Mouse (Mus musculus): ENCODE data around the gene Tvp23a. TPM values are rescaled to one million over a fixed set of nuclear protein-coding genes. Genes with fewer than 3 reads are reported as not detected.

Gene Tvp23a
- total and polyA plus RNA-seq, 2 experiments from 2014 or later: 44.1 to 77.6 TPM

DNA sequence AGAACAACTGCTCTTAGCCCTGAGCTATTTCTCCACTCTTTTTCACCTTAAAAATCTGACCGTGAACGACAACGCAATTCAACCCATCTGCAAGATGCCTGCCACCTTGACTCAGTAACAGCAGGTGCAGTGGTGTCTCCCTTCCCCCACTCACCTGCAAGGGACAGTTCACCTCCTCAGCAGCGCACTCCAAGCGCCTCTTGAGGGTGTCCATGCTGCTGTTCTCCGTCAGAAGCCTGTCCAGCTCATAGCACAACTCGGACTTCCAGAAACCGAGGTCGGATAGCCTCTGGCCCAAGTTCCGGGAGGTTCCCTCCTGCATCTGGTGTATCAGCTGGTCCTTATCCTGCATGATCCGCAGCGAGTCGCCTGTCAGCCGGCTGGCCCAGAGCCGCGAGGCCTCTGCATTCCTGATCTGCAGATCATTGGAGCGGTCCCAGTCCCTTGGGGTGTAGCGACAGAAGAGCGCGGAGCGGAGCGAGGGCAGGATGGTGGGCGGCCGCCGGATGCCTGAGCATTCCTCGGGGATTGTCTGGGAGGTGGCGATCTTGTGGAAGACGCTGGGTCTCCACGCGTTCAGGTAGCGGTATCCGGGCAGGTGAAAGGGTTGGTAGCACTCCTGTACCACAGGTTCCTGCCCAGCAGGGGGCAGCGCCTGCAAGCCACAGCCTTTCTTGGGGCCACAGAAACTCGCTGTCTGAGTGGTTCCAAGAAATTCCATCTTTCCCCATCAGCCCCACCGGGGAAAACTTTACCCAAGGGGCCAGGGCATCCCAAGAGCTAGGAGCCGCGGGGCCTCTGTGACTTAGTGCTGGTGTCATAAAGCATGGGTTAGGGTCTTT lies 52.2 kb downstream of the Tvp23a start, which contains the start of gene Tekt5:
Gene Tekt5 (minus strand): TSS at position 792 of the 842 bp plus-strand sequence.
- Histone ChIP-seq H3K27me3 (ENCODE audit: insufficient read depth, low read length) (no peaks in the 10 kb centered on the region), H3K9me3 (ENCODE audit: low read length) (no peaks in the 10 kb centered on the region), H3K9ac (replicated peaks; ENCODE audit: low read length, poor library complexity, severe bottlenecking) (peak within 1 kb of the TSS; percentile 63), H3K4me3 (ENCODE audit: low read depth, low read length) (peak within 1 kb of the TSS; percentile 43), H3K27ac (ENCODE audit: low read depth, low read length) (no peak within 1 kb of the TSS), H3K4me2 (ENCODE audit: low read depth, low read length, poor library complexity, severe bottlenecking) (peak within 1 kb of the TSS; percentile 66), H3K4me1 (ENCODE audit: insufficient read depth, low read length) (no peaks in the 10 kb centered on the region), H3K36me3 (ENCODE audit: insufficient read depth, low read length) (no peaks in the 10 kb centered on the region)
- DNase-seq (ENCODE audit: low spot score) (peak; percentile 67), ATAC-seq (ENCODE audit: low FRiP score) (peak; percentile 60)
- WGBS: 7% methylated on average over 36 of the region's 37 CpGs
- TF ChIP-seq CTCF (IDR thresholded peaks at IDR 0.05): peak; percentile 72

DNA sequence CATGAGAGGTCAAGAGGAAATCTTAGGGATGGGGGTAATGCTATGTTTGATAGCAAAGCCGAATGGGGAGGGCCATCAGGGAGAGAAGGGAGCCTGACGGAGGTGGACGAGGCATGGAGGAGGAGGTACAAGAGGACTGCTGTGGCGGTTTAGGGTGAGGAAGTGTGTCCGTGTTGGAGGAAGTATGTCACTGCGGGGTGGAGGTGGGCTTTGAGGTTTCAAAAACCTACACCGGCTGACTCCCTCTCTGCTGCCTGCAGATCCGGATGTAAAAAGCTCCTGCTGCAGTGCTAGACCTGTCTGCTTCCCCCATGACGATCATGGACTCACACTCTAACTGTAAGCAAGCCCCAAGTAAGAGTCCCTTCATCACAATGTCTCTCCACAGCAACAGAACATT lies 54.6 kb downstream of the Tvp23a start:
- no peak for TF ChIP-seq CTCF (IDR thresholded peaks at IDR 0.05)
- DNase-seq (ENCODE audit: low spot score): no peak
- no peak for ATAC-seq (ENCODE audit: low FRiP score)
- H3K4me3 ChIP-seq (ENCODE audit: low read depth, low read length): no peak overlapping the region
- no peaks in the 10 kb centered on the region for H3K36me3 ChIP-seq (ENCODE audit: insufficient read depth, low read length)
- no peaks in the 10 kb centered on the region for H3K9me3 ChIP-seq (ENCODE audit: low read length)
- no peaks in the 10 kb centered on the region for H3K27me3 ChIP-seq (ENCODE audit: insufficient read depth, low read length)
- no peaks in the 10 kb centered on the region for H3K4me1 ChIP-seq (ENCODE audit: insufficient read depth, low read length)
- WGBS: 91% methylated on average over 9 of the region's 9 CpGs
- no peak overlapping the region for H3K4me2 ChIP-seq (ENCODE audit: low read depth, low read length, poor library complexity, severe bottlenecking)
- no peak overlapping the region for H3K9ac ChIP-seq (replicated peaks; ENCODE audit: low read length, poor library complexity, severe bottlenecking)
- no peak overlapping the region for H3K27ac ChIP-seq (ENCODE audit: low read depth, low read length)

DNA sequence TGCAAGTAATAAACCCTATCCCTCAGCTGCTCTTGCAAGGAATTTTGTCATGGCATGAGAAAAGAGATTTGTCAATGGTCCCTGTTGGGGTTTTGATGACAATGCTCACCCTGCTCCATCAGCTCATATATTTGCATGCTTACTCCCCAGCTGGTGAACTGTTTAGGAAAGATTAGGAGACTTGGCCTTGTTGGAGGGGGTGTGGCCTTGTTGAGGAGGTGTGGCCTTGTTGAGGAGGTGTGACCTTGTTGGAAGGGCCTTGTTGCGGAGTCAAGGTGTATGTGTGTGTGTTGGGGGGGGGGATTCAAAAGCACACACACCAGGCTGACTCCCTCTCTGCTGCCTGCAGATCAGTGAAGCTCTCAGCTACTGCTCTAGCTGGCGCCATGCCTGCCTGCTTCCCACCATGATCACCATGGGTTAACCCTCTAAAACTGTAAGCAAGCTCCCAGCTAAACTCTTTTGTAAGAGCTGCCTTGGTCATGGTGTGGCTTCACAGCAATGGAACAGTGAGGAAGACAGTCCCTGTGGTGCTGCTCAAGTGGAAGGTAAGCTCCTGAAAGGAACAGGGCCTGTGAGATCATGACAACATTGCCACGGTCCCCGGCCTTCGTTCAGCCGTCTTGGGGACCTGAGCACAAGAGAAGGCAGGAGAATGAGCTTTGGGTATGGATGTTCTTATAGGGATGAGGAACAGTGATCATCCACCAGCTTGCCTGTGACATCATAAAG lies 58.4 kb downstream of the Tvp23a start:
- WGBS: 87% methylated on average over 6 of the region's 6 CpGs
- TF ChIP-seq CTCF (IDR thresholded peaks at IDR 0.05): no peak
- Histone ChIP-seq H3K4me3 (ENCODE audit: low read depth, low read length) (no peak overlapping the region), H3K9ac (replicated peaks; ENCODE audit: low read length, poor library complexity, severe bottlenecking) (no peak overlapping the region), H3K4me2 (ENCODE audit: low read depth, low read length, poor library complexity, severe bottlenecking) (no peak overlapping the region), H3K9me3 (ENCODE audit: low read length) (no peaks in the 10 kb centered on the region), H3K36me3 (ENCODE audit: insufficient read depth, low read length) (no peaks in the 10 kb centered on the region), H3K27ac (ENCODE audit: low read depth, low read length) (no peak overlapping the region), H3K27me3 (ENCODE audit: insufficient read depth, low read length) (no peaks in the 10 kb centered on the region), H3K4me1 (ENCODE audit: insufficient read depth, low read length) (no peaks in the 10 kb centered on the region)
- DNase-seq (ENCODE audit: low spot score): no peak
- no peak for ATAC-seq (ENCODE audit: low FRiP score)

DNA sequence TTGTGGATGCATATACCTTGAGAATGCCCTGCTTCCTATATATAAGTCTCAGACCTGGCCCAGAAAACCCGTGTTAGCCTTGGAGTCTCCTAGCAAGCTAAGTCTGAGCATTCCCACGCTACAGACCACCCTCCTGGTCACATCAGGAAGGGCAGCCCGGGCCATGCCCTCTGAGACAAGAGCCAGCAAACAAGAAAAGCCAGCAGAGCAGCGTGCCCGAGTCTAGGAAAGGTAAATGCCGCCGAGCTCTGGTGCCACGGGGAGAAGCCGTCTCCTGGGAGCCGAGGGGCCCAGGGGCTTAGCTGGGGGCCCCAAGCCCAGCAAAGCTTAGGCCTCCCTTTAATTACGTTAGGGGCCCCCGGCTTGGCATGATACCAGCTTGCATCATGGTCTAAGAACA lies 61.9 kb downstream of the Tvp23a start:
- Histone ChIP-seq H3K4me3 (ENCODE audit: low read depth, low read length) (no peak overlapping the region), H3K4me2 (ENCODE audit: low read depth, low read length, poor library complexity, severe bottlenecking) (no peak overlapping the region), H3K9me3 (ENCODE audit: low read length) (no peaks in the 10 kb centered on the region), H3K27me3 (ENCODE audit: insufficient read depth, low read length) (no peaks in the 10 kb centered on the region), H3K4me1 (ENCODE audit: insufficient read depth, low read length) (no peaks in the 10 kb centered on the region), H3K9ac (replicated peaks; ENCODE audit: low read length, poor library complexity, severe bottlenecking) (no peak overlapping the region), H3K36me3 (ENCODE audit: insufficient read depth, low read length) (no peaks in the 10 kb centered on the region), H3K27ac (ENCODE audit: low read depth, low read length) (no peak overlapping the region)
- DNase-seq (ENCODE audit: low spot score) (no peak), ATAC-seq (ENCODE audit: low FRiP score) (no peak)
- no peak for TF ChIP-seq CTCF (IDR thresholded peaks at IDR 0.05)
- WGBS: 81% methylated on average over 12 of the region's 12 CpGs

DNA sequence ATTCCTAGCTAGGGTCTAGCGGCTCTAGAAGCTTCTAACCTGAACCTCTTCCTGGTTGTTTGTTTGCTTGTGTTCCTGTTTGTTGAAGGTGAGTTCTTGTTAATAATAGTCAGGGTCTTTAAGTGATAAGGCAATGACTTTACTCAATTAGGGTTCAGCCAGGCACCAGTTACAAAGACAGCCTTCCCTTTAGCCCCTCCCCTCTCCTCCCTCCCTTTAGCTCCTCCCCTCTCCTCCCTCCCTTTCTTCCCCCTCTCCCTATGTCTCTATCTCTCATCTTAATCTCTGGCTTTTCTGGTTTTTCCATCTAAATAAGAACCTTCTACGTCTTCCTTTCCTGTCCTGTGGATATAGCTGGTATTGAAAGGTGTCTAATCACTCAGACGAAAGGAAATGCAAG lies 62.6 kb downstream of the Tvp23a start:
- WGBS: 78% methylated on average over 3 of the region's 3 CpGs
- no peak for TF ChIP-seq CTCF (IDR thresholded peaks at IDR 0.05)
- Histone ChIP-seq H3K36me3 (ENCODE audit: insufficient read depth, low read length) (no peaks in the 10 kb centered on the region), H3K27me3 (ENCODE audit: insufficient read depth, low read length) (no peaks in the 10 kb centered on the region), H3K9me3 (ENCODE audit: low read length) (no peaks in the 10 kb centered on the region), H3K4me3 (ENCODE audit: low read depth, low read length) (no peak overlapping the region), H3K4me2 (ENCODE audit: low read depth, low read length, poor library complexity, severe bottlenecking) (no peak overlapping the region), H3K9ac (replicated peaks; ENCODE audit: low read length, poor library complexity, severe bottlenecking) (no peak overlapping the region), H3K27ac (ENCODE audit: low read depth, low read length) (no peak overlapping the region), H3K4me1 (ENCODE audit: insufficient read depth, low read length) (no peaks in the 10 kb centered on the region)
- DNase-seq (ENCODE audit: low spot score) (no peak), ATAC-seq (ENCODE audit: low FRiP score) (no peak)

DNA sequence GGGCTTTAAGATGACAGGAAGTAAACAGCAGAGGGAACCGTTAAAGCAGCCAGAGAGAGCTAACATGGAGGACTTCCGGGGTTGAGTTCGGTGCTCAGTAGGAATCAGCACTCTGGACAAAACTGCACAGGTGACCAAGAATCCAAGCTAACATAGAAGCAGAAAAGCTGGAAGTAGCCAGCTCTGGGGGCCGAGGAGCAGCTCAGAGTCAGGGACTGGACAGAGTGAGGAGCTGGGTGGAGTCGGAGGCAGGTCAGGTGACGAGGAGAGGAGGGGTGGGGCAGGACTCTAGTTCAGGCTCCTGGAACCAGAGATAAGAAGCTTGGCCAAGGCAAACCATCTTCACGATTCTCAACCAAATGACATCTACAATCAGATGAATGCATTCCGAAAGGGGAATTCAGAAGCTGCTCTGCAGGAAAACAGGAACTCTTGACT lies 63.1 kb downstream of the Tvp23a start:
- H3K27ac ChIP-seq (ENCODE audit: low read depth, low read length): no peak overlapping the region
- H3K4me2 ChIP-seq (ENCODE audit: low read depth, low read length, poor library complexity, severe bottlenecking): no peak overlapping the region
- no peak overlapping the region for H3K4me3 ChIP-seq (ENCODE audit: low read depth, low read length)
- DNase-seq (ENCODE audit: low spot score) (no peak), ATAC-seq (ENCODE audit: low FRiP score) (no peak)
- no peaks in the 10 kb centered on the region for H3K9me3 ChIP-seq (ENCODE audit: low read length)
- no peaks in the 10 kb centered on the region for H3K27me3 ChIP-seq (ENCODE audit: insufficient read depth, low read length)
- H3K4me1 ChIP-seq (ENCODE audit: insufficient read depth, low read length): no peaks in the 10 kb centered on the region
- no peak for TF ChIP-seq CTCF (IDR thresholded peaks at IDR 0.05)
- 40% methylated on average over 8 of the region's 8 CpGs for WGBS
- no peak overlapping the region for H3K9ac ChIP-seq (replicated peaks; ENCODE audit: low read length, poor library complexity, severe bottlenecking)
- H3K36me3 ChIP-seq (ENCODE audit: insufficient read depth, low read length): no peaks in the 10 kb centered on the region

Measured in midbrain, postnatal 0 days (tissue).